Mouse (Mus musculus) lung, postnatal 0 days (tissue): ENCODE results near the gene Syngr2. TPM values are rescaled to one million over a fixed set of nuclear protein-coding genes. Genes with fewer than 3 reads are reported as not detected.
"Not testable (repeated sequence)": the region's sequence is repeated elsewhere in the genome, so short reads cannot be mapped to it uniquely, and the experiment has no call there.

ENCODE experiments used
- ATAC-seq: fragments of 200-750 bp; cut with Nextera tagmentation; 2 replicates; pipeline ENCODE4 v1.8.0; 2017; ENCODE audit warnings: moderate library complexity
- DNase-seq: peaks from one replicate; pipeline ENCODE4 v3.0.0-alpha.2; 2016; ENCODE audit warnings: low spot score
- H3K27ac ChIP-seq: fragments of 300-500 bp; sonication (generic); 2 replicates; pipeline ENCODE4 v1.5.1; 2014; ENCODE audit warnings: antibody characterized with exemption, mild to moderate bottlenecking, low read length, mixed read lengths
- H3K27me3 ChIP-seq: fragments of 300-500 bp; sonication (generic); replicated peaks from 2 replicates; pipeline ENCODE4 v1.6.1; 2014; ENCODE audit warnings: low read length, mixed read lengths; ENCODE audit not compliant: insufficient read depth
- H3K36me3 ChIP-seq: fragments of 300-500 bp; sonication (generic); 2 replicates; pipeline ENCODE4 v1.6.1; 2014; ENCODE audit warnings: low read length, mixed read lengths; ENCODE audit not compliant: insufficient read depth
- H3K4me1 ChIP-seq: fragments of 300-500 bp; sonication (generic); 2 replicates; pipeline ENCODE4 v1.6.1; 2014; ENCODE audit warnings: antibody characterized with exemption, low read depth, low read length, mixed read lengths; ENCODE audit not compliant: insufficient read depth
- H3K4me2 ChIP-seq: fragments of 300-500 bp; sonication (generic); replicated peaks from 2 replicates; pipeline ENCODE4 v1.6.1; 2014; ENCODE audit warnings: low read depth, mild to moderate bottlenecking, low read length, moderate library complexity, mixed read lengths
- H3K4me3 ChIP-seq: fragments of 300-500 bp; sonication (generic); 2 replicates; pipeline ENCODE4 v1.5.1; 2014; ENCODE audit warnings: low read depth, low read length
- H3K9ac ChIP-seq: fragments of 300-500 bp; sonication (generic); replicated peaks from 2 replicates; pipeline ENCODE4 v1.6.1; 2014; ENCODE audit warnings: low read depth, mild to moderate bottlenecking
- H3K9me3 ChIP-seq: fragments of 300-500 bp; sonication (generic); 2 replicates; pipeline ENCODE4 v1.6.1; 2016; ENCODE audit warnings: low read length, mixed read lengths
- CTCF ChIP-seq: IDR thresholded peaks from 2 replicates; pipeline ENCODE4 v1.5.1; 2016; ENCODE audit warnings: antibody characterized with exemption, mild to moderate bottlenecking
- EP300 ChIP-seq: IDR thresholded peaks from 2 replicates; pipeline ENCODE4 v1.6.1; 2016; ENCODE audit warnings: antibody characterized with exemption, mild to moderate bottlenecking, control low read depth
- WGBS: fragments of 180-500 bp; shearing (Covaris S2); extraction: QIAGEN DNeasy Blood & Tissue Kit; methylation state at CpG from one replicate; pipeline ENCODE4 v1.1.7; 2014; 5-methylcytosine and 5-hydroxymethylcytosine counted together
- polyA plus RNA-seq: library from polyadenylated mRNA; unstranded; fragments of >200 nt; fragmentation: Nextera tagmentation; extraction: Ambion mirVana; gene quantifications from 2 replicates; pipeline ENCODE4 v1.2.1, GENCODE M21; 2015

Syngr2 gene
- polyA plus RNA-seq, 1 experiment from 2014 or later: 108 TPM

DNA sequence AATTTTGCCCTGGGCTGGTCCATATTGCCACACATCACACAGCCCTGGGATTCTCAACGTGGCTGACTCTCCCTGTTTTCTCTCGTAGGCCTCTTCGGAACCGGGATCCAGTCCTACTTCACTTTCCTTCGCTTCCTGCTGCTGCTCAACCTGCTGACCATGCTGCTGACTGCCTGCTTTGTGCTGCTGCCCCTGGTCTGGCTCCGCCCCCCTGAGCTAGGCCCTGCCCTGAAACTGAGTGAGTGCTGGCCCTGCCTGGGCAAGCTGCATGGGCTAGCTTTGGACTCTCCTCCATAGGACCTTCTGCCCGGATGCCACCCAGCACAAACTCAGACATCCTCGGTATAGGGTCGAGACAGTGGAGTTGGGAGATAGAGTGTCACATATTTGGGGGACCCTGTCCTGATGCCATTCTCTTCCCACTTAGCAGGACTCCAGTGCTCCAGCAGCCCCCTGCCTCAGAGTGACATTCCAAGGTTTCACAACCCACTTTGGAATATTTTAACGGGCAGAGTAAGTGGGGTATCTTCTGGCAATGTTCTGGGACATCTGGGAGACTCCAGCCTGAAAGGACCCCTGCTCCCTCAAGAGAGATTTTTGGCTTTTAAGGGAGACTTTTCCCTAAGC lies 25.7 kb upstream of the Syngr2 start:
- DNase-seq (peak; percentile 56), ATAC-seq (no peak)
- no peak overlapping the region for H3K27ac ChIP-seq
- 40% methylated on average over 10 of the region's 10 CpGs for WGBS
- no peak overlapping the region for H3K9ac ChIP-seq
- peaks cover 26% of the 10 kb centered on the region; the same call in 1 of the 2 replicates for H3K4me1 ChIP-seq
- no peak overlapping the region for H3K4me3 ChIP-seq
- H3K4me2 ChIP-seq: peak overlapping the region; percentile 87
- TF ChIP-seq CTCF (no peak), EP300 (no peak)
- no peaks in the 10 kb centered on the region for H3K36me3 ChIP-seq
- H3K9me3 ChIP-seq: no peaks in the 10 kb centered on the region
- H3K27me3 ChIP-seq: no peaks in the 10 kb centered on the region

DNA sequence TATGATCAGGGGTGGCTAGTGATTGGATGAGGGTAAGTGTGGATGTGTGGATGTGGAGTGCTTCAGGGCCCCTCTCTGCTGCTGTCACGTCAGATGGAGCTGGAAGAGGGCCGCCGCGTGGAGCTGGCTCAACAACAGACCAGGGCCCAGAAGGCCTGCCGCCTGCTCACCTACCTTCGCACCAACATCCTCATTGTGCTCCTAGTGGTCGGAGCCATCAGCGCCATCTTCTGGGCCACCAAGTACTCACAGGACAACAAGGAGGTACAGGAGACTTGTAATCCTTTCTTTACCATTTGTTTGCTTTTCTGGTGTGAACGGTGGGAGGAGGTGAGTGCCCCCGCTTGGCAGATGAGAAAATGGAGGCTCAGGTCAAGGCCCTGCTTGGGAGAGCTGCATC lies 23.2 kb upstream of the Syngr2 start:
- H3K27me3 ChIP-seq: no peaks in the 10 kb centered on the region
- ATAC-seq: no peak
- no peak overlapping the region for H3K4me2 ChIP-seq
- H3K4me1 ChIP-seq: peaks cover 18% of the 10 kb centered on the region; the same call in 1 of the 2 replicates
- no peaks in the 10 kb centered on the region for H3K36me3 ChIP-seq
- peak; percentile 72 for DNase-seq
- peak; percentile 86 for TF ChIP-seq CTCF
- no peak for TF ChIP-seq EP300
- H3K27ac ChIP-seq: no peak overlapping the region
- 10% methylated on average over 10 of the region's 10 CpGs for WGBS
- H3K4me3 ChIP-seq: no peak overlapping the region
- no peaks in the 10 kb centered on the region for H3K9me3 ChIP-seq
- H3K9ac ChIP-seq: no peak overlapping the region

DNA sequence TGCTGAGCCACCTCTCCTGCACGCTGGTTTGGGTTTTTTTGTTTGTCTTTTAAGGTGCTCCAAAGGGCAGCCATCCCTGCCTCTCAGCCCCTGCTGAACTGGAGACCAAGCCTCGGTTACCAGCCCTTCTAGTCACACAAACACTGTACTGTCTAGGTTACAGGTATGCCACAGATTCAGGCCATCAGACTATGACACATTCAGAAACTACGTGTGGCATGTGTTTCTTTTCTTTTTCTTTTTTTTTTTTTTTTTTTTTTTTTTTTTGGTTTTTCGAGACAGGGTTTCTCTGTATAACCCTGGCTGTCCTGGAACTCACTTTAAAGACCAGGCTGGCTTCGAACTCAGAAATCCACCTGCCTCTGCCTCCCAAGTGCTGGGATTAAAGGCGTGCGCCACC lies 21.0 kb upstream of the Syngr2 start:
- WGBS: 70% methylated on average over 7 of the region's 7 CpGs

DNA sequence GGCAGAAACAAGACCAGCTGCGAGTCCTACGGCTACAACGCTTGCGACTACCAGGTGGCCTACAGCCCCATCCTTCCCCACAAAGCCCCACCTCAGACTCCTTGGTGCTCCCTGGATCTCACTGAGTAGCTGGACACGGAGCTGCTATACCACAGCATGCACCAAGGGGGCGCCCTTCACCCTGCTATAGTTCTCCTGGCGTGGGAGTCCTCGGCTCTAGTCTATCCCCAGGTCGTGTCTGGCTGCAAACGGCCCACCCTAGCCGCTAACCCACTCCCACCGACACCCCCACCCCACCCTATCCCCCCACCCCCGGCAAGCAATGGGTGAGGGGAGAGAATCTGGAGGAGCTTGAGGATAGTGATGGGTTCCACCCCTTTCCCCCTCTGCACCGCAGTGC lies 19.2 kb upstream of the Syngr2 start:
- H3K27me3 ChIP-seq: no peaks in the 10 kb centered on the region
- WGBS: 5% methylated on average over 14 of the region's 14 CpGs
- 0 out of 2 replicates have a peak overlapping the region, but pooled peaks have one; percentile 38 for H3K27ac ChIP-seq
- H3K4me3 ChIP-seq: 0 out of 2 replicates have a peak overlapping the region, but pooled peaks have one; percentile 5
- H3K36me3 ChIP-seq: no peaks in the 10 kb centered on the region
- H3K9ac ChIP-seq: no peak overlapping the region
- peak overlapping the region; percentile 52 for H3K4me2 ChIP-seq
- peak; percentile 89 for TF ChIP-seq CTCF
- TF ChIP-seq EP300: no peak
- 0 out of 2 replicates have a peak, but pooled peaks cover 2% of the 10 kb centered on the region for H3K4me1 ChIP-seq
- peak; percentile 51 for ATAC-seq
- H3K9me3 ChIP-seq: no peaks in the 10 kb centered on the region
- DNase-seq: peak; percentile 79

More for the DNA sequence above, 21.0 kb upstream of the Syngr2 start:
- H3K4me3 ChIP-seq, DNase-seq, H3K27me3 ChIP-seq, H3K9me3 ChIP-seq, H3K36me3 ChIP-seq, H3K4me1 ChIP-seq, H3K27ac ChIP-seq, ATAC-seq, H3K9ac ChIP-seq, H3K4me2 ChIP-seq: not testable (repeated sequence)

DNA sequence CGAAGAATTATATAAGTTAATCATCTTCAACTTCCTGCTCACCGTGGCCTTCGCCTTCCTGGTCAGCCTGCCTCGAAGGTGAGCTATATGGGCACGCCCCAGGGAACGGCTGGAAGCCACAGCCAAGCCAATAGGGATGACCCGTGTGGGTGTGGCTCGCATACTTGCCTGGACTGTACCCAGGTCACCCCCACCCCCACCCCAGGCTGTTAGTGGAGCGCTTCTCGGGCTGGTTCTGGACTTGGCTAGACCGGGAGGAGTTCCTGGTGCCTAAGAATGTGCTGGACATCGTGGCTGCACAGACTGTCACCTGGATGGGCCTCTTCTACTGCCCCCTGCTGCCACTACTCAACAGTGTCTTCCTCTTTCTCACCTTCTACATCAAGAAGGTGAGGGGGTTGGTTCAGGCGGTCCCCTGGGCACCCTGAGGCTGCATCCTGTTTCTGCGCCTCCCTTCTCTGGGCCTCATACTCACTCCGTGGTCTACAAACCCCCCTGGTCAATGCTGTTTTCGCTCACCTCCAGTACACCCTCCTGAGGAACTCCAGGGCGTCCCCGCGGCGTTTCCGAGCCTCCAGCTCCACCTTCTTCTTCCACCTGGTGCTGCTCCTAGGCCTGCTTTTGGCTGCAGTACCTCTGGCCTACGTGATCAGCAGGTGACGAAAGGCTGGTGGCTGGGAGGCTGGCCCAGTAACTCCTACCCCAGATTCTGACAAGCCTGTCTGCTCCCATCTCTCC lies 18.6 kb upstream of the Syngr2 start:
- H3K9me3 ChIP-seq: no peaks in the 10 kb centered on the region
- no peaks in the 10 kb centered on the region for H3K36me3 ChIP-seq
- no peaks in the 10 kb centered on the region for H3K27me3 ChIP-seq
- DNase-seq (peak; percentile 70), ATAC-seq (peak; percentile 73)
- 0 out of 2 replicates have a peak, but pooled peaks cover 2% of the 10 kb centered on the region for H3K4me1 ChIP-seq
- peak overlapping the region; percentile 52 for H3K4me2 ChIP-seq
- H3K4me3 ChIP-seq: 0 out of 2 replicates have a peak overlapping the region, but pooled peaks have one; percentile 5
- 35% methylated on average over 20 of the region's 23 CpGs for WGBS
- no peak overlapping the region for H3K9ac ChIP-seq
- 0 out of 2 replicates have a peak overlapping the region, but pooled peaks have one; percentile 38 for H3K27ac ChIP-seq
- TF ChIP-seq CTCF: peak; percentile 48
- TF ChIP-seq EP300: no peak

DNA sequence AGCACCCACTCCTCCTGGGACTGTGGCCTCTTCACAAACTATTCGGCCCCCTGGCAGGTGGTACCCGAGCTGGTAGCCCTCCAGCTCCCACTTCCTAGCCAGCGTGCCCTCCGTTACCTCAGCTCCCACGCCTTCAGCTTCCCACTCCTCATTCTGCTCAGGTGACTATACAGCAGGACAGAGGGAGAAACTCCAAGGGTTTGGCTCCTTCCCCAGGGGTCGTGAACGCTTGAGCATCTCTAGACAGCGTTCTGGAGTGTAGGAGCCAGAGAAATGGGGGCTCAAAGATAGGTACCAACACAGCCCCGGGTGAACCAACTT lies 18.1 kb upstream of the Syngr2 start:
- no peaks in the 10 kb centered on the region for H3K27me3 ChIP-seq
- H3K4me2 ChIP-seq: no peak overlapping the region
- no peak for DNase-seq
- H3K4me3 ChIP-seq: no peak overlapping the region
- no peak for ATAC-seq
- H3K36me3 ChIP-seq: no peaks in the 10 kb centered on the region
- 91% methylated on average over 9 of the region's 9 CpGs for WGBS
- H3K27ac ChIP-seq: no peak overlapping the region
- H3K9ac ChIP-seq: no peak overlapping the region
- no peaks in the 10 kb centered on the region for H3K9me3 ChIP-seq
- H3K4me1 ChIP-seq: 0 out of 2 replicates have a peak, but pooled peaks cover 2% of the 10 kb centered on the region
- no peak for TF ChIP-seq CTCF
